Mouse (Mus musculus) R1 (cell line): Measurements from ENCODE around the gene Ccna2.

Experiments
- DNase-seq: peaks from one replicate; pipeline ENCODE4 v3.0.0-alpha.2; 2018; ENCODE audit warnings: low read depth, low spot score

Ccna2 gene

DNA sequence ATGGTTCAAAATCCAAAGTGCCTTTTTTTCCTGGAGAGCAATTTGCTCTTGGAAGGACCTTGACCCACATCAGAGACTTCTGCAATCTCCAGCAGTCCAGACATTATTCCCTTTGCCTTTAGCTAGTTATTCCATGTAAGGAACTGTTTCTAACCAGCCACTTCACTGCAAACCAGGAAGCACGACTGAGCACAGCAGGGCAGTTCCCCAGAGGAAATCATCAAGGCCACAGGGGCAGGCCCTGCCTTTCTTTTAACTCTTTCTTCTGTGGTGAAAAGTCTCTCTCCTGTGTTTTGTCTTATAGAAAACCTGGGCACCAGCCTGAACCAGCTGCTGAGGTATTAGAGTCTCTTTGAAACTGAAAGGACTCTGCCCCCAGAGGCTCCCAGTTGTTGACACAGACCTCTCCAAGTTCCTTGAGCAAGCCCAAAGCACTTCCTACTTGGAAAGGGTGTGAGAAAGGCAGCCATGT is 38.7 kb downstream of the Ccna2 start:
- DNase-seq: no peak

DNA sequence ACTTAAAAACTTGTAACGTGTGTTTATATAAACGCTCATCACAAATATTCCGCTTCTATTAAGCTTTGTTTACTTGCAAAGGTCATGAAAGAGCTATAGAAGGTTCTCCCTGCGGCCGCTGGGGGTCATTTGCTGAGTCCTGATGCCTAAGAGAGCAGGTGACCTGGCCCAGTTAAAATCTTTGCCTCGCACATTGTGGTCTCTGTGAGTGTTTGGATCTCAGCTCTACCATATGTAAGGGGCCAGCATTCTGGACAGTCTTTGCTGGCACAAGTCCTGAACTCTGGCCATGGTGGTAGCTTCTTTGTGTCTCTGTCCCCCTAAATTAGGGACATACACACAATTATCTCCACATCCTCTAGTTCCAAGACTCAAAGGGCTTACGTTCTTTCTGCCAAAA is 39.2 kb downstream of the Ccna2 start:
- no peak for DNase-seq

DNA sequence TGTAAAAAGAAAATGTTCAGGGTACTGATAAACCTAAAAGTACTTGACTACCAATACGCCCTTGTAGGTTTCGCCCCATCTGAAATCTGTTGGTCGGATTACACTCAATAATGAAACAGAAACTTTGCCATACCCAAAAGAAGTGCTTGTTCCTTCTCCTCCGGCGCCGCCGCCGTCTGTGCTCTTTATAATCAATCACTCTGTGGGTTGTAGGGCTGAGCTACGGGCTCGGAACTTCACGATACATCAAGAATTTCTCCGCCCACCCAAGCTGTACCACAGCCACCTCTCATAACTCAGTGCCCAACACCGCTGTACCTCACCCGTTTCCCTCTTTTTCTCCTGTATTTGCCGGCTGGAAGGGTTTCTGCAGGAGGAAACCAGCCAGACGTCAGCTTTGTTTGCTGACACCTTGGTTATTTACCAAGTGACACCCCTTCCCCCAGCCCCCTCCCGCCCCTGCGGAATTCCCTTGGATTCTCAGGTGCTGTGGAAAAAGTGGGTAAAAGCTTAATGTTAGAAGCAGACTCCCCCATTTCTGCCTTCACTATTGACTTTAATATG is 39.9 kb downstream of the Ccna2 start:
- no peak for DNase-seq

DNA sequence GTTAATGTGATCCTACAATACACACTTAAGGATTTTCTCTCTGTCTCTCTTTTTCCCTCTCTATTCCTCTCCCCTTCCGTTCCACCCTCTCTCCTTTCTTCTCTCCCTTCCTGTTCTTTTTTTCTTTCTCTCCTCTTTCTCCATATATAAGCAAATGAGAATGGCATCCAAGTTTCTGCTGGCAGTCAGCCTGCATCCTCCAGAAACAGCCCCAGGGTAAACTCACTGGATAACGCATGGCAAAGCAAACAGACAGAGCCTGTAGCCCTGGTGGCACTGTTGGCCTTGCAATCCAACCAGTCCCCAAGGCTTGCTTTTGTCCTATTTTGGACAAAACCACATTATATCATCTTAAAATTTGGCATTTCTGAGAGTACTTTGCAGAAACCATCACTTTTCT is 40.7 kb downstream of the Ccna2 start:
- no peak for DNase-seq

DNA sequence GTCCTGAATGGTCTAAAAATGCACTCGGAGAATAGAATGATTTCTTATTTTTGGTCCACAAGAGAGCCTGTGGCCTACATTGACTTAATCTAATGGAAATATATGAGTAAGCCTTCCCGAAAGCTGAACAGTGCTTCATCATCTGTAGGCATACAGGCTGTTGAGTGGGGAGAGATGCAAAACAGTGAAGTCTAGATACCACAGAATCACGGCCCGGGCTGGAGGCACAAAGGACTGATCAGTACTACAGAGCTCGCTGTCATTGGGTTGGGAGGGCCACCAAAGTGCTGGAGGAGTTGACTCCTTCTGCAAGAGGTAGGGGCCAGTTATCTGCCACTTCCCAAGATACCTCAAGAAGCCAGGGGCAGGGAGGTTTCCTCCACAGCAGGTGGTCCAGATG is 41.2 kb downstream of the Ccna2 start:
- peak; percentile 36 for DNase-seq

DNA sequence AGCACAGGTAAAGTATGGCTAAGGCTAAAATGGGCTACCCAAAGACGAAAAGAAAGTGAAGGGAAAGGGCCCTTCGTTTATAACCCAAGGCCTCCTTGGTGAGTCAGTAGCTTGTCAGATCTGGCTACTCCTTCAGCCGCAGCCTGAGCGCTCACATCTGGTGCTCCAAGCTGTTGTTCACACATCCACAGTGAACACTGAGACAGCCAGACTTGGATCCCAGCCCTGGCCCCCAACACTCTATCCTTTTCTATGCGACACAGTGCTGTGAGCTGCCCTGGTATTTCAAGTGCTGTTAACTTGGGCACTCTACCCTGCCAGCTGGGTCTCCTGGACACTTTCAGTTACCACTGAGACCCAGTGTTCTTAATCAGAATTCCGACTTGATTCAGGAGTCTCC is 41.6 kb downstream of the Ccna2 start:
- no peak for DNase-seq

DNA sequence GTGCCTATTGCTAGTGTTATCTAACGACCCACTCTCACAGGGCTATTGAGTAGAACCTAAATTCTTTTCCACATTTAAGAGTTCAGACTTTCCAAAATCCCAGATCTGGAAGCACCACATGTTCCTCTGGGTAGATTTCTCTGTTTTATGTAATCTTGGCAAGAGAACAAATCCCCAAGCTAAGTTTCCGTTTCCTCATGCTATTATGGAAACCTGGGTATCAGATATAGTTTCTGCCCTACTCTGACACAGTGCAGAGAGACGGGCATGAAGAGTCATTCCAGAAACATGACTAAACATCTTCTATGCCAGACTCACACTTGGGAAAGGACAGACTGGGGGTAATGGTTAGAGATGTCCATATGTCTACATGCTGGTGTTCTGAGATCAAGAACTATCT is 47.5 kb downstream of the Ccna2 start:
- no peak for DNase-seq

DNA sequence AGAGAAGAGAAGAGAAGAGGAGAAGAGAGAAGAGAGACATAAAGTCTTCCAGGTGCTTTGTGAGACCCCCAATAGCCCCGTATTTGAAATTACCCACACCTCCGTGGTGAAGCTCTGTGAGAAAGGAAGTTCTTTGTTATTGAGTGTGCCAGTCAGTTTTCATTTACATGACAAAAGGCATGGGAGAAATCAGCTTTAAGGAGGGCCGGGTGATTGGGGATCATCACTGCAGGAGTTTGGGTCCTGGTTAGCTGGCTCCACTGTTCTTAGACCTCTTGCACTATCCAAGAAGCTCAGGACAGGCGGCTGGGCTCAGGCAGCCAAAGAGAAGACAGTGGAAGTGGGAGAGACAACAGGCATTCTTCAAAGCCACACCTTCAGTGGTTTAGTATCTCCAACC is 49.8 kb downstream of the Ccna2 start:
- peak; percentile 75 for DNase-seq

DNA sequence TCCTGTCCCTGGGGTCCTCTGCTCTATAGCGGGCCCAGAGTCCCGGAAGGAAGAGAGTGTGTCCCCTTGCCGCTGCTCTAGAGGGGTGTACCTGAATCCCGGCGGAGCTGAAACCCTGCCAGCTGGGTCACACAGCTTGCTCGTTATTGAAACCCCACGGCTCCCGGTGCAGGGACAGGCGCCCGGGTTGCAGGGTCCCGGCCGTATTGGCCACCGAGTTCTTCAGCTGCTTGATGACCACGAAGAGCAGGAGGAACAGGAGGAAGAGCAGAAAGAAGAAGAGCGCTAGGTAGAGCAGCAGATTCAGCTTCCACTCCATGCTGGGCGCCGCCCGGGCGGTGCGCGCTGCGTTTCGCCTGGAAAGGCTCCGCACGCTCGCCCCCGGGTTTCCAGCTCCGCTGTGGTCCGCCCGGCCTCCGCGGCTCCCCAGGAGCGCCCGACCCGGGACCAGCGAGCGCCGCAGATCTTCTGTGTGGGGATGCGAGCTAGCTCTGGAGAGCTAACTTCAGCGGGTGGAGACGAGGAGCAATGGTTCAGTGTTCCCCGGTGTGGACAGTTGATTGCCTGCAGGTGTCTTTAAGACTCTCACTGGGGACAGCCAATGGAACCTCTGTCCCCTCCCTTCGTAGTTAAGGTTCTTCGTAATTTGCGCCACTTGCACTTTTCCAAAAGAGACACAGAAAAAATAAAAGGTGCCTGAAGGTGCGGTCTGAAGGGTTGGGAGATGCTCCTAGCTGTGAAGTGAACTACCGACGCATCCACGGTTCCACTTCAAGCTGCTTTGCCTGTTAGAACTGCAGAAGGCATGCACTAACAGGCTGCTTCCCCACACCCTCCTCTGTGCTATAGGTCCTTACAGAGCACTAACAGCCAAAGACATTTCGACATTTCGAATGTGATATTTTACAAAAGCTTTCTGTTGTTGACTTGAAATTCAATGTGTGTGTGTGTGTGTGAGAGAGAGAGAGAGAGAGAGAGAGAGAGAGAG is 50.6 kb downstream of the Ccna2 start, which contains the start of gene Gm11549:
Gene Gm11549, minus strand, starts transcription at position 741 of the 988 bp plus-strand sequence.
- DNase-seq: peak; percentile 39

DNA sequence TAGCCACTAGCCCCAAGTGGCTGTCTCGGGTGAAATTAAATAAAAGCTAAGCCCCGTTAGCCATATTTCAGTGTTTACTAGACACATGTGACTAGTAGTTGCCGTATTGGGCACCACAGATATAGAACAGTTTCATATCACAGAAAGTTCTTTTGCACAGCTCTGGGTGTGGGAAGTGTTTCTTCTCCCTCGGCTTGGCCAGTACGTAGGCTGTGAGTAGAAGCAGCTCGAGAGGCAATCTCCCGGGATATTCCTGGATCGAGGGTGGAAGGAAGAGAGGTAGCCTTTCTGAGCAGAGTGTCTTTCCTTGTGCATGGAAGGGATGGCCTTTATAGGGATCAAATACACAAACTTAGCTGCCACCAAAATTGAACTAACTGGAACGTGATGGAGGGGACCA is 55.8 kb downstream of the Ccna2 start:
- DNase-seq: no peak
